Mouse (Mus musculus) left cerebral cortex, adult 18-20 months (tissue): ENCODE results near the gene 9230104L09Rik. TPM values are rescaled to one million over a fixed set of nuclear protein-coding genes. Genes with fewer than 3 reads are reported as not detected.

ENCODE experiments used
- DNase-seq, 2 experiments: peaks; one replicate each; pipeline ENCODE4 v3.0.0; 2021 to 2022; ENCODE audit warnings: low spot score in 2 of 2, mixed read lengths in 1 of 2
- total RNA-seq, 2 experiments: library from RNA; stranded (reverse); gene quantifications; 2 replicates each; pipeline ENCODE4 v1.2.3; 2021

9230104L09Rik gene
- total RNA-seq, 2 experiments from 2014 or later, result not detected

GRCm38 (mm10) chr2:148856630-148857400 lies 8.0 kb downstream of the 9230104L09Rik start:
- DNase-seq, result no peak

- peak; percentile 82 to 83 for DNase-seq
Measured at GRCm38 (mm10) chr2:148851116-148851906, 13.5 kb downstream of the 9230104L09Rik start.

GRCm38 (mm10) chr2:148839224-148839623 lies 25.6 kb downstream of the 9230104L09Rik start:
- no peak for DNase-seq

- no peak for DNase-seq
Measured at GRCm38 (mm10) chr2:148838075-148838777, 26.6 kb downstream of the 9230104L09Rik start.

- no peak for DNase-seq
Measured at GRCm38 (mm10) chr2:148834912-148835311, 29.9 kb downstream of the 9230104L09Rik start, which contains the start of gene Cst9. TSS of gene Cst9 (plus strand) at chr2:148835147.

- DNase-seq, result no peak
Measured at GRCm38 (mm10) chr2:148825986-148826385, 38.9 kb downstream of the 9230104L09Rik start.

- no peak for DNase-seq
Measured at GRCm38 (mm10) chr2:148819909-148820308, 44.9 kb downstream of the 9230104L09Rik start, which contains the start of gene Cst13. TSS of gene Cst13 (plus strand) at chr2:148820081.

GRCm38 (mm10) chr2:148806696-148807095 lies 58.1 kb downstream of the 9230104L09Rik start:
- DNase-seq, result no peak

- no peak for DNase-seq
Measured at GRCm38 (mm10) chr2:148801491-148801921, 63.3 kb downstream of the 9230104L09Rik start.

GRCm38 (mm10) chr2:148798485-148798884 lies 66.4 kb downstream of the 9230104L09Rik start, which contains the start of gene Cst8:
TSS of gene Cst8 (plus strand) at chr2:148798785.
- no peak for DNase-seq

Other genes with a start within 250 kb of the 9230104L09Rik start
- 10 to 100 TPM; 12.9 to 15.9 TPM for gene Nxt1, start 192.4 kb downstream of the 9230104L09Rik start, total RNA-seq
- gene Gzf1, start 184.0 kb downstream of the 9230104L09Rik start, total RNA-seq, result 10 to 100 TPM; 29.5 to 31.5 TPM
- 100 to 1,000 TPM; 362 to 386 TPM for gene Napb, start 132.6 kb downstream of the 9230104L09Rik start, total RNA-seq
- gene Cstl1, start 114.7 kb downstream of the 9230104L09Rik start, total RNA-seq, result 1 to 10 TPM in 1 of 2 experiments, under 1 TPM in 1; 0.79 to 1.2 TPM
- not detected for gene Cst11, start 93.5 kb downstream of the 9230104L09Rik start, total RNA-seq
- not detected for gene 8030411F24Rik, start 83.0 kb downstream of the 9230104L09Rik start, total RNA-seq
- gene Cst12, start 75.7 kb downstream of the 9230104L09Rik start, total RNA-seq, result 1 to 10 TPM; 1.4 to 4.3 TPM
- not detected for gene Cst8, start 66.3 kb downstream of the 9230104L09Rik start, total RNA-seq
- gene Cst13, start 45.0 kb downstream of the 9230104L09Rik start, total RNA-seq, result not detected
- gene Cst9, start 29.9 kb downstream of the 9230104L09Rik start, total RNA-seq, result not detected
- 1,000 to 10,000 TPM; 2,004 to 2,127 TPM for gene Cst3, start 10.7 kb upstream of the 9230104L09Rik start, total RNA-seq
- not detected for gene Gm1330, start 138.2 kb upstream of the 9230104L09Rik start, total RNA-seq
- gene Gm10750, start 152.2 kb upstream of the 9230104L09Rik start, total RNA-seq, result not detected